Mouse (Mus musculus): Measurements from ENCODE around the gene Zfp109. TPM values are rescaled to one million over a fixed set of nuclear protein-coding genes. Genes with fewer than 3 reads are reported as not detected.
"Not testable (repeated sequence)": the region's sequence is repeated elsewhere in the genome, so short reads cannot be mapped to it uniquely, and the experiment has no call there.

Gene Zfp109
- 10 to 100 TPM in 3 of 4 experiments, 1 to 10 TPM in 1; 9.5 to 11.8 (median 10.5) TPM for total RNA-seq (2022)

DNA sequence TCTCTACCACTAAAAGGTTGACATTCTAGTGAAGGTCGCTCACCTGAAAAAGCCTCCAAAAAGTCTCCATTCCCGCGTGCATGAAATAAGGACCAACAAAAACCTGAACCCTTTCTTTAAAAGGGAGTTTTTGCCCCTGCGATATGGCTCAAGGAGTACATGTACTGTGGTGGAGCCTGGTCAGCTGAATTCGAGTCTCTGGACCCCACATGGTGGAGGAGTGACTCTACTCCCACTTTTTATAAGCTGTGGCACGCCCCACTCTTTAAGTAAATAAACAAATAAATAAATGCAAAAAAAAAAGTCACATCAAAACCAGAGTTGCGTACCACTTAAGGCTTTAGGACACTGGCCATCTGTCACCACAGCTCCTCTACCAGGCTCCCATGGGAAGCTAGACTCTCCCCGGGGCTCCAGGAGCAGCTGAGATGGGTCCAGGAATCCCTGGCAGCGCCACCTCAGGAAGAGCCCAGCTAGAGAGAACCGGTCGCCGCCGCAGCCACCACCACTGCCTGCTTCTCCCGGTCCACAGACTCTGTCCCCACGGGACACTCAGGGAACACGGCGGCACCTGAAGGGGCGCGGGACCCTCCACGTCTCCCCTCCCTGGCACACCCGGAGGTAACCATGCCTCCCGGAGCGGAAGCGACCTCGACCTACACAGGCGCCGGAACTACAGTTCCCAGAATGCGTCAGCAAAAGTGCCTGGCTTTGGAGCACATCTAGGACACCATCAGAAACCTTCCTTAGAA, at the start of gene Zfp109:
TSS of gene Zfp109 (minus strand) at position 521 of the 752 bp plus-strand sequence.
- DNase-seq (ENCODE audit: low spot score in 2 of 2), result peak; percentile 49 to 56

DNA sequence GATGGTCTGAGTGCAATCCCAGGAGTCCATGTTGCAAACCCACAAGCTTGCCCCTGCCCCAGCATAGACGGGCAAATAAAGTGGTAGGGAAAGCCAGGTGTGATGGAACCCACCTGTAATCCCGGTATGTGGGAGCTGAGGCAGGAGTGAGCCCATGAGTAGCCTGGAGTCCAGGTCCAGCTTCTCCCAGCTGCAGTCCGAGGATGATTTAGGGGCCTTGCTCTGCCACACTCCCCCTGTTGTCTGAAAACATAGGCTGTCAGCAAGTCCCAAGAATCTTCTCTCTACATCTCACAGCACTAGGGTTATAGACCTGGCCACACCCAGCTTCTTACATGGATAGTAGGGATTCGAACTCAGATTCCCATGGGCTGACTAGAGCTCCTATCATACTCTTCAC, 49.6 kb upstream of the Zfp109 start:
- no peak for DNase-seq (ENCODE audit: low spot score in 2 of 2)

DNA sequence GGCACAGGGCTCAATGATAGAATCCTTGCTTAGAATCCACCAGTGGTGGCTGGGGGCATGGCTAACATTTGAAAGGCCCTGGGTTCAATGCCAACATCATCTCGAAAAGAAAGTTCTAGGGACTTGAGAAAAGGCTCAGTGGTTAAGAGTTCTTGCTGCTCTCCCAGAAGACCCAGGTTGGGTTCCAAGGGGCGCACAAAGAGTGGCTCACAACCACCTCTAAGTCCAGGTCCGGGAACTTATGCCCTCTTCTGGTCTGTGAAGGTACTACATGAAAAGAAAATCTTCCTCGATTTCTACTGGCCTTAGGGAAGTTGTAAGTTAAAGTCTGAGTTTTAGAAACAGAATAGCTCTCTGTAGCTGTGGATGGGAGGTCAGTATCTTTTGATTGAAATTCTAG, 48.7 kb upstream of the Zfp109 start:
- DNase-seq (ENCODE audit: low spot score in 2 of 2), result no peak

DNA sequence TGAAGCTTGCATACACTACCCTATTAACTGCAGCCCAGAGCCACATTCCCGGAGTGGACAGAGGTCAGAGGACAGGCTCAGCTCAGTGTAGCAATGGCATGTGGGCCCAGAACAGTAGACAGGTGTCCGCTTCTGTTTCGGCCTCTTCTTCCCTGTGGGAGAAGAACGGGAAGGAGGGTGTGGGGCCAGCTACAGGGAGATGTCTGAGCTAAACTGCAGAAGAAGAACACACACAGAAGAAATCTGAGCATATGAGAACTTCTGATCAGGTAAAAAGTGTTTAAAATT, 43.4 kb upstream of the Zfp109 start:
- no peak for DNase-seq (ENCODE audit: low spot score in 2 of 2)

DNA sequence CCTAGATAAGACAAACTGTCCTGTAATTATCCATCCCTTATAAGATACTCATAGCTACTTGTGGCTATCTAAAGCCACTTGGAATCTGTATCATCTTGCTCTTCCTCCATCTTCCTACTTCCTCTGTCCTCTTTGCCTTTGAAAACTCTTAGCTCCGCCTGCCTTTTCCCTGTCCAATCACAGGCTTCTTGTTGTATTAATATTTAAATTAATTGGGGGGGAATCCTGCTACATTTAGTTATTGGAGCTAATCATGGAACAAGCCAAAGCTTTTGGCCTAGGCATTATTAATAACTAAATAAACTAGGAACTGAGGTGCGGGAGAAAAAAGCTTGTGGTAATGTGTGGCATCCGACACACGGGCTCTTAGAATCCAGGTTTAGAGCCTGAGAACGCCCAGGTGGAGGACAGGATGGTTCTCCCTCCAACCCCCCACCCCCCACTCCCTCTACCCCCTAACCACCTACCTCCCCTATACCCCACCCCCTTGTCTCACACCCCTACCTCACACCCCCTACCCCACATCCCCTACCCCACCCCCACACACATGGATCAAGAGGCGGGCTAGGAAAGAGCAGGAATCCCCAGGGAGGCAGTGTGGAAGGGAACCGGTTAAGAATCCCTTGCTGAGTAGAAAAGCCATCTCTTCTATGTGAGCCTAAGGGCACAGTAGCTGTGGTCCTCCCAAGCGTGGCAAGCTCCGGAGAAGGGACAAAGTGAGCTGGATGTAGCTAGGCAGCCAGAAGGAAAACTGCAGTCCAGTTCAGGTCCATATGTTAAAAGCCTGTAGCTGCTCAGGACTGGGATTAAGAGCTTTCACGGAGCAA, 42.9 kb upstream of the Zfp109 start:
- no peak for DNase-seq (ENCODE audit: low spot score in 2 of 2)

DNA sequence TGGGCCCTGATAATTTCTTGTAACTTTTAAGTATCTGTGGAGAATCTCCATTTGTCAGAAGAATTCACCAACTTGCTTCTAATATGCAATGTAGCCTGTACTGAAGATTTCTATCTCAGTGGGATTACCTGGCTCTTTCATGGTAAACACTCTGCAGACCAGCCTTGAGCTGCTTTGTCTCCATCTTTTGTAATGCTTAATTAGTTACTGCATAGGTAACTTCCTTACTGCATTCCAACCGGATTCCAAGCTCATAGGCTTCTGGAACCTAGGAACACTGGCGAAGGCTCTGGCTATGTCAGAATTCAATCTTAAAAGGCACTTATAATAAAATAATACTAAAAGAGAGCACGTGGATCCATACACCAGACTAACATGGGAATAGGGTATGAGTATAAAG, 41.4 kb upstream of the Zfp109 start:
- DNase-seq (ENCODE audit: low spot score in 2 of 2), result not testable (repeated sequence)

DNA sequence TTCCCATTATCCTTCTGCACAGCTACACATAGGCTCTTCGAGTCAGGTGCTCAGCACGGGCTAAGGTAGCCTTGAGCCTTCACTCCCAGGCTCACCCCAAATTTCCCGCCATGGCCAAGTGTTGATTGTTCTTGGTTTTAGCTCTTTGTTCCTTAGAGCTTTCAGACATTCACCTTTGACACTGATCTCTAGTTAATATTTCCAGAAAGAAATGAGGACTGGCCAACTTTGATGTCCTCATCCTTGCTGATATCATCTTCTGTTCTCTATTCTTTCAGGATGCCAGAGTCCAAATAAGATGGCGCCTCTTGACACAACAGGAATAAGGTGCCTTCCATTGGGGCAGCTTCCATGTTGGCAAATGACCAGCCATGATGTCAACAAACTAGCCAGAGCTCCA, 37.1 kb upstream of the Zfp109 start:
- DNase-seq (ENCODE audit: low spot score in 2 of 2), result no peak

DNA sequence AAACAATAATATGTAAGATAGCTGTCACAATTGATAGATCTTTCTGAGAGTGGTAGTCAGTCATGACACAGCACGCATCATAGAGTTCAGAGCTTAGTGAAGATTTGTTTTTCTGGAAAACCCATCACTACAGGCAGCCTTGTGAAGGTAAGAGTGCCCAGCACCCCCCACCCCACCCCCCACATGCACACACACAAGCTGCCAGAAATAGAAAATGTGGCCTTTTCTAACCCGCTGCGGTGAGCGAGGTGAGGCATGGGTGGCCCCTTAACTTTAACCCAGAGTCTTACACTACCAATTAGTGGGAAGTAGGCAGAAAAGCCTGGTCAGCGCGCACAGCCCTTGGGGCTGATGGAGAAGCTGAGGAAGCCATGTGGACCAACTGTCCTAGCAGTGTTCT, 33.8 kb upstream of the Zfp109 start:
- DNase-seq (ENCODE audit: low spot score in 2 of 2), result no peak

DNA sequence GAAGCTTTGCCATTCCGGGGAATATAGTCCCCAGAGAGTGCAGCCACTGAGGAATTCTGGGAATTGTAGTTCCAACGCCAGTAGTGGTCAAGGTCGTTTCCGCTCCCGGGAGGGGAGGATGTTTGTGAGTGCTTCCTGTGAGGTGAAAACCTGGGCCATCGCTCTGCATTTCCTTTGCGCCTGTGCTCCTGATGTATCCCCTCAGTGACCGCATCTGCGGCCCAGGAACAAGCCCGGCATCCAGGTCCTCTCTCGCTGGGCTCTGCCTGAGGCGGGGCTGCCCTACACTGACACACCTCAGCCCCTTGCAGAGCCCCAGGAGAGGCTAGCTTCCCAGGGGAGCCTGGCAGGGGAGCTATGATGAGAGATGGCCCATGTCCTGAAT, 32.9 kb upstream of the Zfp109 start, which contains the start of gene Zfp93:
TSS of gene Zfp93 (plus strand) at position 133 of the 385 bp plus-strand sequence.
- DNase-seq (ENCODE audit: low spot score in 2 of 2), result peak; percentile 59 to 84

DNA sequence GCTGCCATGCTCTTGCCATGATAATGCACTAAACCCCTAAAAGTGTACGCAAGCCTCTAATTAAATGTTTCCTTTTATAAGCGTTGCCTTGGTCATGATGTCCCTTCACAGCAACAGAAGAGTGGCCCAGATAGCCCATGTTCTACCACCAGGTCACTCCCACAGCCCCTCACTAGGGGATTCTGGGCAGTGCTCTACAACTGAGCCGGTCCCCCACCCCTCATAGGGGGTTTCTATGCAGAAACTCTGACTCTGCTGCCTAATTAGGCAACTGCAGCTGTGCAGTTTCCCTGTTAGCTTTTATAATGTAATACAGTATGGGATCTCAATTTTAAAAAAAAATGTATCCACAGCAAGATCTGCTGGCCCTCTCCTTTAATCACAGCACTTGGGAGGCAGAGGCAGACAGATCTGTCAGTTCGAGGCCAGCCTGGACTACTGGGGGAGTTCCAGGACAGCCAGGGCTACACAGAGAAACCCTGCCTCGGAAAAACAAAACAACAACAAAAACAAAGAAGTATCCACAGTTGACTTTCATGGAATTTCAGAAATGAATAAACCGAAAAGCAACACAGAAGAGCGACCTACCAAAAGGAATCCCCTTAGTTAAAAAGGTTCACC, 32.4 kb upstream of the Zfp109 start:
- no peak for DNase-seq (ENCODE audit: low spot score in 2 of 2)

DNA sequence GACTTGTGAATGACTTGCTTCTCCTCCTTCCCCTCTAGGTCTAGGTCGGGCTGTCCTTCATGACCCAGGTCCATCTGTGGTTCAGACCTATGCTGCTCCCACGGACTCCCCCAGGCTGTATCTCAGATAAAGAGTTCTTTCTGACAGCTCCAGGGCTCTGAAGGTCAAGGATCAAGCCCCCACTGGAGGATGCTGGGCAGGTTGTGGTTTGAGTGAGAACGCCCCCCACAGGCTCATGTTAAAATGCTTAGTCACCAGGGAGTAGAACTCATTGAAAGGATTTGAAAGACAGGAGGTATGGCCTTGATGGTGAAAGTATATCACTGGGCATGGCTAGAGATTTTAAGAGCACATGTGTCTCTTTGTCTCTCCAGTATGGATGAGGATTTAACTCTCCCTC, 31.9 kb upstream of the Zfp109 start:
- no peak for DNase-seq (ENCODE audit: low spot score in 2 of 2)

DNA sequence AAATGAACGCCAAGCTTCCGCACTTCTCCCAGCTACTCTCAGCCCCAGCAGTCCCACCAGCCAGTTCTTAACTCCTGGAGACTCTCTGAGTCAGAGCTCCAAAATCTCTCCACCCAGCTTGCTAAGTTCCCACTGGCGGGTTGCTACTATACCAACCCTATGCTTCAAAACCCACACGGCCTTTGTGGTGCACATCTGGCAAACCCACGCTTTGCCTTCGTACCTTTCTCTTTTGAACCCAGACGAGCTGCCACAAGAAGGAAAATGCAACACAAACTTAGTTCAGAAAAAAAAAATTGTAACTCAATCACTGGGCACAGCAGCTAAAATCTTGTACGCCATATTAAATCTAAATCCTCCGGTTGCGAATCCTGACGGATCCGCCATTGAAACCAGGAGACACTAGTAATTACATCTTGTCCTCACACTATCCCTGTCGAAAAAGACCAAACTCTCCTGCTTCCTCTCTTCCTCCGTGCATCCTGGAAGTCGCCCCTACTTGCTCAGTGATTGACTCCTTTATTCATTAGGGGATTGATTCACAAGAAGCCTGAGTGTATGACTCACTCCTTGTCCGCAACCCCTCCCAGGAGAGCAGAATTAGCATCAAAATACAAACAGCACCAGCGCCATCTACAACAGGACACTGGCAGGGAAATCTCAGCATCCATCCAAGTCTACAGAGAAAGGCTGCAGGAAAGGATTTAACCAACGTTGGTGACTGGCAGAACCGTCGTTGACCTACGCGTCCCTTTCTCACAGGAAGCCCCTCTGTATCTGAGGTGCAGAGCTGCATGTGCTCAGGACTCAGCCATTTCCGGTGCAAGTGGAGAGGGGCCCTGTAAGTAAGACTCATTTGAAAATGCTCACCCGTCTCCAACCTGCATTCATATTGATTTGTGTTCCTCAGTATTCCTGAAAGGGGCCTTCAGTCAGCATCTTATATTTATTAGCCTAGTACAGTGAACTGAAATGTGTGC, 31.1 kb upstream of the Zfp109 start:
- DNase-seq (ENCODE audit: low spot score in 2 of 2), result no peak

DNA sequence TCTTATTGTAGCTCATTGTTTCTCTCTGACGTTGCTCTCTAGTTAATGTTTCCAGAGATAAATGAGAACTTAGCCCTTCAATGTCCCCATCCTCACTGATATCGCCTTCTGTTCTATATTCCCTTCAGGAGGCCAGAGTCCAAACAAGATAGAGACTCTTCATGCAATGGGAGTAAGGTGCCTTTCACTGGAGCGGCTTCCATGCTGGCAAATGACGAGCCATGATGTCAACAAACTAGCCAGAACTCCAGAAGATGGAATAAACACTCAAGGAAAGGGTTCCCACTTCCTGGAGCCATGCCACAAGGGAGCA, 22.6 kb upstream of the Zfp109 start:
- DNase-seq (ENCODE audit: low spot score in 2 of 2), result no peak

DNA sequence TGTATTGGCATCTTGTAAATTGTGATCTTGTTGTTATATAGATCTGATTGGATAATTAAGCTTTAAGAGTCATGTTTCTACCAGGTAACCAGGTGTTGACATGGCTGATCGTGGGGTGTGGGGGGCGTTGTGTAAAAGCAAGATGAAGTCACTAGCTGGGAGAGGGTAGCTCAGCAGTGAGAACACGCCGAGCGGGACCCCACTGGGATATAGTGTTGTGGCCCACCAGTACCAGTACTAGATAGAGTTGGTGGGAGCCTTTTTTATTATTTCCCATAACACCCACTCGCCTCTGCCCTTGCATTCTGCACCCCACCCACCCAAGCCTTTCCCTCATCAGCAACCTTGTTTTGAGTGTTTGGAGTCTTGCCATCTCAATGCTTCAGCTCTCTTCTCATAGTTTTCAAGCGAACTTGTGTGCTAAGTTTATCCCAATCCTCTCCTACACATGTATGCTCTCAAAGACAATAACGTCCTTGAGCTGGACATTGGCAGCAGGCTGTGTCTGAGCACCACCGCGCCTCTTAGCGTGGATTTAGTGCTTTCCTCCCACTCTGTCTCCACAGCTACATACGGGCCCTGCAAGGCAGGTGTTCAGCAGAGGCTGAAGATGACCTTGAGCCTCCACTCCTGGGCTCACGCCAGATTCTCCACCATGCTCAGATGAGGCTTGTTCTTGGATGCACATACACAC, 22.1 kb upstream of the Zfp109 start:
- no peak for DNase-seq (ENCODE audit: low spot score in 2 of 2)

DNA sequence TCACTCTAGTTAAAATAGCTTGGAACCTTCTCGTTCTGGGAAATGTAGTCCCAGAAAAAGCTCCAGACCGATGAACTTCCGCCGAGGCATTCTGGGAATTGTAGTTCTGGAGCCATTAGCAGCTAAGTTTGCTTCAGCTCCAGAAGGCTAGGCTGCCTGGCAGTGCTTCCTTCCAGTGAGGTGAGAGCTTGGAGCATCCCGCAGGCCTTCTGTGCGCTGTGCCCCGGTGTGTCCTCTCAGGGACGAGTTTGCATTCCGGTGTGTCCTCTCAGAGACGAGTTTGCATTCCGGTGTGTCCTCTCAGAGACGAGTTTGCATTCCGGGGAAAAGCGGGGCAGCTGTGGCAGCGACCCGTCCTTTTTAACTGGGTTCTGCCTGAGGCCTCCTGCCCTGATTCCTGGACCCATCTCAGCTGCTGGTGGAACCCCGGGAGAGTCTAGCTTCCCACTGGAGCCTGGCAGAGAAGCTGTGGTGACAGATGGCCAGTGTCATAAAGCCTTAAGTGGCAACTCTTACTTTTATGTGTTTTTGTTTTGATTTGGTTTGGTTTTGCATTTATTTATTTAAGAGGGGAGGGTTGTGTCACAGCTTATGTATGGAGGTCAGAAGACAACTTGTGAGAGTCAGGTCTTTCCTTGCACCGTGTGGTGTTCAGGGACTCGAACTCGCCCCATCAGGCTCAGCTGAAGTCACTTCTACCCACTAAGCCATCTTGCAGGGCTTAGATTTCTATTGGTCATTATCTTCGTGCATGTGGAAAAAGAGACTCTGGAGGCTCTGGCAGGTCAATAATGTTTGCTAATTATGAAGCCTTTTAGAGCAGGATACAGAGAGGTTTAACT, 17.5 kb upstream of the Zfp109 start, which contains the start of gene Zfp108:
TSS of gene Zfp108 (plus strand) at position 162 of the 842 bp plus-strand sequence.
- peak; percentile 73 to 82 for DNase-seq (ENCODE audit: low spot score in 2 of 2)

DNA sequence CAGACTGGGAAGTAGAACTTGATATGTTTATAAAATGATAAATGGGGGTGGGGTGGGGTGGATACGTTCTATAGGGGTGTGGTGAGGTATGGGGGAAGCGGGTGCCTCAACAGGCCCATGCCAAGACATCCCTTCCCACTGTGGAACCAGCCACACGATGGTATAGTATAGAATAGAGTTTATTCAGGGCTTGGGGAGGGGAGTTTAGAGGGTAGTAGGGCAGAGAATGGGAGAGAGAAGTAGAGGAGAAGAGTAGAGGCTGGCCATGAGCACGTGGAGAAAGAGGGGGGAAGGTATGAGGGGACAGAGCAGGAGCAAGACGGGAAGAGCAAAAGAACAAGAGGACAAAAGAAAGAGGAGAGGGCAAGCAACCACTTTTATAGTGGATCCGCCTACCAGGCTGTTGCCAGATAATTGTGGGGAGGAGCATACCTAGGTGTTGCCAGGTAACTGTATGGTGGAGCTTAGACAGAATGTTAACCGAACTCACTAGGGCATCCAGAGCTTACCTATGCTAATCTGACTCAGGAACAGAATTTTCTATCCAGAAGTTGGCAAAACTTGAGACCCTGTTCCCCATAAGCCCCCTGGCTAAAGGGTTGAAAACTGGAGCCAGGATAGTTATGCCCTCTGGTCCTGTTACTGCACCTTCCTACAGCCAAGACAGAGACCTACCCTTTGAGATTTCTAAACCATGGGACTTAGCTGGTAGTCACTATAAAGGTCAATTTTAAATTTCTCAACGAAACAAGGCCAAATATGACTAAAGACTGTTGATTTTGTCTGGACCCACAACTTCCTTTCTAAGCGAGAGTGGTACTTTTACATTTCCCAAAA, 16.6 kb upstream of the Zfp109 start:
- DNase-seq (ENCODE audit: low spot score in 2 of 2), result no peak

DNA sequence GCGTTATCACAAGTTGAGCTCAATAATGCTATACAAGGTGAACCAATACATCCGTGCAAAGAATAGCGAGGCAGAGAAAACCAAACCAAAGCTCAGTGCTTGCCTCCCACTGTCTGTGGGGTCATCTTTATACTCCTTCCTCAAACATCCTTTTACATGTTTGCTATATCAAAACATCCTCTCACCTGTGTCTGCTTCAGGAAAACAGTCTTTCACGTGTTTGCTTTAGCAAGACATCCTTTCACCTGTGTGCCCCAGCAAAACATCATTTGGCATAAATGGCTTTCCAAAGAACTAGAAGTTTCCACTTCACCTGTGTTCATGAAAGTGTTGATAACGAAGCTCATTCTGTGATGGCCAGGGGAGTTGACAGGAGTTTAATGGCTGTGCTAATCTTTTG, 26.0 kb downstream of the Zfp109 start, which contains the start of gene Zfp111:
TSS of gene Zfp111 (minus strand) at position 101 of the 400 bp plus-strand sequence.
- no peak for DNase-seq (ENCODE audit: low spot score in 2 of 2)

DNA sequence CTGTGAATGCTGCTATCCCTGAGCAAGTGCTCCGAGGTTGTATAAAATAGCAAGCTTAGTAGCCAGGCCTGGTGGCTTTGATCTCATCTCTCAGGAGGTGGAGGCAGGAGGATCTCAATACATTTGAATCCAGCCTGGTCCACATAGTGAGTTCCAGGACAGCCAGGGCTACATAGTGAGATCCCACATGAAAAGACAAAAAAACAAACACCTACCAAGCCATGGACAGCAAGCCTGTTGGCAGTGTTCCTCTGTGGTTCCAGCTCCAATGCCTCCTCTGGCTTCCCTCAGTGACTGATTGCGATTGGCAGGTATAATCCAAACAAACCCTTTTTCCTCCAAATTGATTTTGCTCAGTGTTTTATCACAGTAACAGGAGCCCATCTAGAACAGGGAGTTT, 27.1 kb downstream of the Zfp109 start:
- DNase-seq (ENCODE audit: low spot score in 2 of 2), result no peak

Data from left cerebral cortex, adult 8-10 months (tissue).